Mouse (Mus musculus): ENCODE results near the gene Gm15127. TPM values are rescaled to one million over a fixed set of nuclear protein-coding genes. Genes with fewer than 3 reads are reported as not detected.
"Not testable (repeated sequence)": the region's sequence is repeated elsewhere in the genome, so short reads cannot be mapped to it uniquely, and the experiment has no call there.

The Gm15127 gene
- 0.55 and 1.1 TPM in 2 replicates for polyA plus RNA-seq (2012; rRNA removed)

DNA sequence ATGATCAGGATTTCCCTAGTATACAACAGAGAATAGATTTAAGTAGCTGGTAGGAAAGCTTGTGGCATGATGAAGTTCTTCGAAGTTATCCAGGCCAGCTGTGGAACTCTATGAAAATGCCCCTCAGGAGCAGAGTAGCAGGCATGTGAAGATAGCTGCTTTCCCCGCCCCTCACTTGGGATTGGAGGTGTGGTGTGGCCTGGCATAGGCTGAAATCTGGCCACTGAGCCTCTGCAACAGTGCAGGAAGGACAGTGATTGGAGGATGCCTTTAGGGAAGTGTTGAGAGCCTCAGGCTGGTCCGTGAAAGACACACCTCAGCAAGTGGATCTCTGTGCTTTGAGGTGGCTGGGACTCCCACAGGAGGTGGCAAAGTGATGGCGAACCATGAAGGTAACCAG, at the start of gene Gm15127:
Gene Gm15127 (plus strand): TSS at position 301 of the 400 bp plus-strand sequence.
- H3K27ac ChIP-seq (ENCODE audit: control insufficient read depth, insufficient read depth, low read depth, low read length); H3K4me1 ChIP-seq (ENCODE audit: control insufficient read depth, insufficient read depth, low read length); H3K4me3 ChIP-seq (ENCODE audit: control insufficient read depth, low read depth, low read length); H3K27me3 ChIP-seq (ENCODE audit: control insufficient read depth, insufficient read depth, low read length); H3K36me3 ChIP-seq (ENCODE audit: control insufficient read depth, insufficient read depth, low read length): not testable (repeated sequence)

- not testable (repeated sequence) for H3K27me3 ChIP-seq (ENCODE audit: control insufficient read depth, insufficient read depth, low read length); H3K4me1 ChIP-seq (ENCODE audit: control insufficient read depth, insufficient read depth, low read length); H3K36me3 ChIP-seq (ENCODE audit: control insufficient read depth, insufficient read depth, low read length); H3K4me3 ChIP-seq (ENCODE audit: control insufficient read depth, low read depth, low read length); H3K27ac ChIP-seq (ENCODE audit: control insufficient read depth, insufficient read depth, low read depth, low read length)
Observed at GRCm38 (mm10) chrX:148615053-148615452, 48.3 kb upstream of the Gm15127 start, which contains the start of gene Gm8334. Gene Gm8334 (minus strand): TSS chrX:148615153.

- H3K27me3 ChIP-seq (ENCODE audit: control insufficient read depth, insufficient read depth, low read length); H3K4me1 ChIP-seq (ENCODE audit: control insufficient read depth, insufficient read depth, low read length): not testable (repeated sequence)
Observed at GRCm38 (mm10) chrX:148676290-148676689, 12.9 kb downstream of the Gm15127 start.

More at GRCm38 (mm10) chrX:148676290-148676689, 12.9 kb downstream of the Gm15127 start:
- not testable (repeated sequence) for H3K36me3 ChIP-seq (ENCODE audit: control insufficient read depth, insufficient read depth, low read length); H3K27ac ChIP-seq (ENCODE audit: control insufficient read depth, insufficient read depth, low read depth, low read length); H3K4me3 ChIP-seq (ENCODE audit: control insufficient read depth, low read depth, low read length)

Other genes with a start within 250 kb of the Gm15127 start
- 0.45 and 0.63 TPM in 2 replicates for gene Gm15114, start 174.6 kb upstream of the Gm15127 start, polyA plus RNA-seq (2012; rRNA removed)
- gene Gm8334, start 48.4 kb upstream of the Gm15127 start, polyA plus RNA-seq (2012; rRNA removed) = 0.38 and 0.43 TPM in 2 replicates
- 1.5 and 2.5 TPM in 2 replicates for gene Luzp4, start 194.0 kb downstream of the Gm15127 start, polyA plus RNA-seq (2012; rRNA removed)

Measured in testis, adult 2 months (tissue).